Mouse (Mus musculus) spleen, adult 2 months (tissue): Measurements from ENCODE around the gene Gm28374.

Experiments
- CTCF ChIP-seq: fragments of 200-500 bp; IDR thresholded peaks from 2 replicates; pipeline ENCODE4 v1.5.1; 2011; ENCODE audit warnings: mild to moderate bottlenecking, inconsistent platforms; ENCODE audit not compliant: insufficient read depth, insufficient read length, insufficient replicate concordance; ENCODE audit errors: extremely low read depth
- POLR2A ChIP-seq: fragments of 200-500 bp; IDR thresholded peaks from 2 replicates; pipeline ENCODE4 v1.6.1; 2011; ENCODE audit warnings: low read depth, low read length, inconsistent platforms

DNA sequence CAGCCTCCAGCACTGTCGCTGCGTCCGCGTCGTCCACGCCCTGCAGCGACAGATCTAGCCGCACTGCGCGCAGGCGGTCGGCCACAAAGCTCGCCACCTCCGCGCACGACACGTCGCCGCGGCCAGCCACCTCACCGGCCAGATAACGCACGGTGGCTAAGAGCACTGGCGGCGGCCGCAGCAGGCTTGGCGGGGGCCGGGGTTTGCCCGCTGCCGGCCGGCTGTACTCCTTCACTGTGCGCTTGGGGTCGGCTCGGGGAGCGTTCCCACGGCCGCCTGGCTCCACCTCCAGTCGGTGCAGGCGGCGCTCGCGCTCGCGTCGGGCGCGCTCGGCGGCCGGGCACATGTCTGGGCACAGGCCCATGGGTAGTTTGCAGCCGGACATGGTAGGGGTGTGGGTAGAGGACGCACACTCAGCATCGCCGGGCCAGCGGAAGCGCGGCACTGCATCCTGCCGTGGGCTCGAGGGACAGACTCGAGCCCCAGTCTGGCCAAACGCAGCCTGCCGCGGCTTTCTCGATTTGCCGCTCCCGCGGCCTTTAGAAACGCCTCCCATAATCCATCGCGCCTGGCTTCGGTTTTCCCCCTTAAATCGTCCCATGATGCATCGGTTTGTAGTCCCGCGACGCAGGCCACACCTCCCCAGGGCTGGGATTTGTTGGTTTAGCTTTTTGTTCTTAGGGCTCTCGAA is 36.1 kb upstream of the Gm28374 start, which contains the start of gene Sac3d1:
- TF ChIP-seq CTCF: no peak
- peak; percentile 38 for TF ChIP-seq POLR2A
